Mouse (Mus musculus): ENCODE data around the gene Slc39a7. TPM values are rescaled to one million over a fixed set of nuclear protein-coding genes. Genes with fewer than 3 reads are reported as not detected.
A peak's percentile ranks its signal among the peaks of the same experiment; 100 is the strongest.

The Slc39a7 gene
- polyA plus RNA-seq, 1 experiment, result 33.4 TPM

DNA sequence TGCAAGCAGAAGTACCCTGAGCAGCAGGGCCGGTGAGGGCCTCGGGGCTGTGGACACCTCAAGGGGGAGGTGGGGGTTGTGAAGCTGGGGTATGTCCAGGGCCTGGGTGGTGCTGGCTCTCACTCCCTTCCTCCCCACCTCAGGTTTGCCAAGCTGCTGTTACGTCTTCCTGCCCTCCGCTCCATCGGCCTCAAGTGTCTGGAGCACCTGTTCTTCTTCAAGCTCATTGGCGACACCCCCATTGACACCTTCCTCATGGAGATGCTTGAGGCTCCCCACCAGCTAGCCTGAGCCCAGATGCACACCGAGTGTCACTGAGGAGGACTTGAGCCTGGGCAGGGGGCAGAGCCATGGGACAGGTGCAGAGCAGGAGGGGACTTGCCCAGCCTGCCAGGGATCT lies 5.8 kb upstream of the Slc39a7 start:
- Histone ChIP-seq H3K27ac (ENCODE audit: control insufficient read depth, insufficient read depth, low read depth, low read length) (no peak overlapping the region), H3K27me3 (ENCODE audit: control insufficient read depth, insufficient read depth, low read length) (no peaks in the 10 kb centered on the region), H3K4me3 (ENCODE audit: control insufficient read depth, low read depth, low read length) (no peak overlapping the region), H3K4me1 (ENCODE audit: control insufficient read depth, insufficient read depth, low read length) (peaks cover 24% of the 10 kb centered on the region), H3K36me3 (ENCODE audit: control insufficient read depth, insufficient read depth, low read length) (no peaks in the 10 kb centered on the region; the same call in 1 of the 2 replicates)
- TF ChIP-seq CTCF (IDR thresholded peaks at IDR 0.05; ENCODE audit: control insufficient read depth, insufficient read depth, insufficient replicate concordance, low read depth, low read length) (no peak), POLR2A (IDR thresholded peaks at IDR 0.05; ENCODE audit: control insufficient read depth, low read depth, low read length) (no peak)

DNA sequence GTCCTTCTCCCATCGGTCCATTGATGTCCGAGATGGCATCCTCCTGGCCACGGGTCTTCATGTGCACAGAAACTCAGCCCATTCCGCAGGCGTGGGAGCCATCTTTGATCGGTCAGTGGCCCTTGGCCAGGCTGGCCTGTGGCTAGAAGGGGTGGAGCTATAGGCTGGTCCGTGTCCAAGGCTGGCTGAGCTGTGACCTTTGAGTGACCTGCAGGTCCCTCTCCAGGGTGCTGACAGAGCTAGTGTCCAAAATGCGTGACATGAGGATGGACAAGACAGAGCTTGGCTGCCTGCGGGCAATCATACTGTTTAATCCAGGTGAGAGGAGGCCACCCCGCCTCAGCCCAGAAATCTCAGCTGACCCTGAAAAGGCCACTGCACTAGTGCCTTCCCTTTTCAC lies 5.2 kb upstream of the Slc39a7 start:
- no peak overlapping the region for H3K4me3 ChIP-seq (ENCODE audit: control insufficient read depth, low read depth, low read length)
- H3K4me1 ChIP-seq (ENCODE audit: control insufficient read depth, insufficient read depth, low read length), result peaks cover 24% of the 10 kb centered on the region

GRCm38 (mm10) chr17:34035517-34035916 lies 4.0 kb upstream of the Slc39a7 start:
- Histone ChIP-seq H3K4me1 (ENCODE audit: control insufficient read depth, insufficient read depth, low read length) (peaks cover 28% of the 10 kb centered on the region), H3K36me3 (ENCODE audit: control insufficient read depth, insufficient read depth, low read length) (no peaks in the 10 kb centered on the region; the same call in 1 of the 2 replicates)

More for the DNA sequence above, 5.2 kb upstream of the Slc39a7 start:
- no peaks in the 10 kb centered on the region for H3K27me3 ChIP-seq (ENCODE audit: control insufficient read depth, insufficient read depth, low read length)
- no peaks in the 10 kb centered on the region; the same call in 1 of the 2 replicates for H3K36me3 ChIP-seq (ENCODE audit: control insufficient read depth, insufficient read depth, low read length)
- no peak overlapping the region for H3K27ac ChIP-seq (ENCODE audit: control insufficient read depth, insufficient read depth, low read depth, low read length)
- no peak for TF ChIP-seq POLR2A (IDR thresholded peaks at IDR 0.05; ENCODE audit: control insufficient read depth, low read depth, low read length)
- TF ChIP-seq CTCF (IDR thresholded peaks at IDR 0.05; ENCODE audit: control insufficient read depth, insufficient read depth, insufficient replicate concordance, low read depth, low read length), result no peak

DNA sequence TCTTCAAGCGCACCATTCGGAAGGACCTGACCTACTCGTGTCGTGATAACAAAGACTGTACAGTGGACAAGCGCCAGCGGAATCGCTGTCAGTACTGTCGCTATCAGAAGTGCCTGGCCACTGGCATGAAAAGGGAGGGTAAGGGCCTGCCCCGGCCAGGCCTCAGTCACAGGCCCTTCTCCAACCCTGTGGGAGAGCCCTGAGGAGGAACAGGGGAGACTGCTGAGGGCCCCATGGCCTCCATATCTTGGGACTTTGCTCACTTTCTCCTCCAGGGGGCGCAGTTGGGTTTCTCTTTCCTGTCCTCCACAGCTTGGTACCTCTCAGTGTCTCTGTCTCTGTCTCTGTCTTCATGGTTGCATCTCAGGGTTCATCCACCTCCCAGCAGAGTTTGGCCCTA lies 2.6 kb upstream of the Slc39a7 start:
- TF ChIP-seq CTCF (IDR thresholded peaks at IDR 0.05; ENCODE audit: control insufficient read depth, insufficient read depth, insufficient replicate concordance, low read depth, low read length) (peak; percentile 50; the same call in 1 of the 2 replicates), POLR2A (IDR thresholded peaks at IDR 0.05; ENCODE audit: control insufficient read depth, low read depth, low read length) (peak; percentile 31; the same call in 1 of the 2 replicates)
- H3K4me1 ChIP-seq (ENCODE audit: control insufficient read depth, insufficient read depth, low read length), result peaks cover 23% of the 10 kb centered on the region
- no peak overlapping the region for H3K4me3 ChIP-seq (ENCODE audit: control insufficient read depth, low read depth, low read length)

More at GRCm38 (mm10) chr17:34035517-34035916, 4.0 kb upstream of the Slc39a7 start:
- no peak for TF ChIP-seq CTCF (IDR thresholded peaks at IDR 0.05; ENCODE audit: control insufficient read depth, insufficient read depth, insufficient replicate concordance, low read depth, low read length)
- TF ChIP-seq POLR2A (IDR thresholded peaks at IDR 0.05; ENCODE audit: control insufficient read depth, low read depth, low read length), result no peak
- no peaks in the 10 kb centered on the region for H3K27me3 ChIP-seq (ENCODE audit: control insufficient read depth, insufficient read depth, low read length)
- no peak overlapping the region for H3K4me3 ChIP-seq (ENCODE audit: control insufficient read depth, low read depth, low read length)
- H3K27ac ChIP-seq (ENCODE audit: control insufficient read depth, insufficient read depth, low read depth, low read length), result no peak overlapping the region

DNA sequence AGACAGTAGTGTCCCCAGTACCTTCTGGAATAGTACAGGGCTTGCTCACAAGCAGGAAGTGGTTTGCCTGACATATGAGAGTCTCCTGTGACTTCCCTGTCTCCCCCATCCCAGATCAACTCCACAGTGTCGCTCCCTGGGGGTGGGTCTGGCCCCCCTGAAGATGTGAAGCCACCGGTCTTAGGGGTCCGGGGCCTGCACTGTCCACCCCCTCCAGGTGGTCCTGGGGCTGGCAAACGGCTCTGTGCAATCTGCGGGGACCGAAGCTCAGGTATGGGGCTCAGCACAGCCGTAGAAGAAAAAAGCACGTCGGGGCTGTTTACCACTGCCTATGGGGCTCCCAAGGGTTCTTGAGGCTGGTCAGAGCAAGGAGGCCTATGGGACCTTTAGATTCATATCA lies 2.0 kb upstream of the Slc39a7 start:
- no peak overlapping the region for H3K27ac ChIP-seq (ENCODE audit: control insufficient read depth, insufficient read depth, low read depth, low read length)
- TF ChIP-seq CTCF (IDR thresholded peaks at IDR 0.05; ENCODE audit: control insufficient read depth, insufficient read depth, insufficient replicate concordance, low read depth, low read length), result no peak
- TF ChIP-seq POLR2A (IDR thresholded peaks at IDR 0.05; ENCODE audit: control insufficient read depth, low read depth, low read length), result no peak
- no peaks in the 10 kb centered on the region; the same call in 1 of the 2 replicates for H3K36me3 ChIP-seq (ENCODE audit: control insufficient read depth, insufficient read depth, low read length)
- peak overlapping the region; percentile 82; the same call in 1 of the 2 replicates for H3K4me3 ChIP-seq (ENCODE audit: control insufficient read depth, low read depth, low read length)
- peaks cover 17% of the 10 kb centered on the region for H3K4me1 ChIP-seq (ENCODE audit: control insufficient read depth, insufficient read depth, low read length)
- H3K27me3 ChIP-seq (ENCODE audit: control insufficient read depth, insufficient read depth, low read length), result no peaks in the 10 kb centered on the region

More for the DNA sequence above, 2.6 kb upstream of the Slc39a7 start:
- no peak overlapping the region for H3K27ac ChIP-seq (ENCODE audit: control insufficient read depth, insufficient read depth, low read depth, low read length)
- H3K27me3 ChIP-seq (ENCODE audit: control insufficient read depth, insufficient read depth, low read length), result no peaks in the 10 kb centered on the region
- no peaks in the 10 kb centered on the region; the same call in 1 of the 2 replicates for H3K36me3 ChIP-seq (ENCODE audit: control insufficient read depth, insufficient read depth, low read length)

- peak overlapping the region; percentile 82 for H3K4me3 ChIP-seq (ENCODE audit: control insufficient read depth, low read depth, low read length)
- peaks cover 23% of the 10 kb centered on the region for H3K4me1 ChIP-seq (ENCODE audit: control insufficient read depth, insufficient read depth, low read length)
- no peaks in the 10 kb centered on the region; the same call in 1 of the 2 replicates for H3K36me3 ChIP-seq (ENCODE audit: control insufficient read depth, insufficient read depth, low read length)
- TF ChIP-seq CTCF (IDR thresholded peaks at IDR 0.05; ENCODE audit: control insufficient read depth, insufficient read depth, insufficient replicate concordance, low read depth, low read length), result no peak
- TF ChIP-seq POLR2A (IDR thresholded peaks at IDR 0.05; ENCODE audit: control insufficient read depth, low read depth, low read length), result no peak
- peak overlapping the region; percentile 93 for H3K27ac ChIP-seq (ENCODE audit: control insufficient read depth, insufficient read depth, low read depth, low read length)
- H3K27me3 ChIP-seq (ENCODE audit: control insufficient read depth, insufficient read depth, low read length), result no peaks in the 10 kb centered on the region
Measured at GRCm38 (mm10) chr17:34032806-34033205, 1.3 kb upstream of the Slc39a7 start.

- H3K27ac ChIP-seq (ENCODE audit: control insufficient read depth, insufficient read depth, low read depth, low read length), result peak overlapping the region; percentile 93
- H3K36me3 ChIP-seq (ENCODE audit: control insufficient read depth, insufficient read depth, low read length), result no peaks in the 10 kb centered on the region; the same call in 1 of the 2 replicates
- peaks cover 28% of the 10 kb centered on the region for H3K4me1 ChIP-seq (ENCODE audit: control insufficient read depth, insufficient read depth, low read length)
- TF ChIP-seq CTCF (IDR thresholded peaks at IDR 0.05; ENCODE audit: control insufficient read depth, insufficient read depth, insufficient replicate concordance, low read depth, low read length) (no peak), POLR2A (IDR thresholded peaks at IDR 0.05; ENCODE audit: control insufficient read depth, low read depth, low read length) (peak; percentile 58; the same call in 1 of the 2 replicates)
- H3K4me3 ChIP-seq (ENCODE audit: control insufficient read depth, low read depth, low read length), result peak overlapping the region; percentile 82
- H3K27me3 ChIP-seq (ENCODE audit: control insufficient read depth, insufficient read depth, low read length), result no peaks in the 10 kb centered on the region
Measured at GRCm38 (mm10) chr17:34032174-34032632, 721 bp upstream of the Slc39a7 start.

Measured in testis, adult 2 months (tissue).